Mouse (Mus musculus): Measurements from ENCODE around the gene Zswim4. TPM values are rescaled to one million over a fixed set of nuclear protein-coding genes. Genes with fewer than 3 reads are reported as not detected.

Gene Zswim4
- total and polyA plus RNA-seq, 2 experiments from 2014 or later: 11.8 to 37.7 TPM

DNA sequence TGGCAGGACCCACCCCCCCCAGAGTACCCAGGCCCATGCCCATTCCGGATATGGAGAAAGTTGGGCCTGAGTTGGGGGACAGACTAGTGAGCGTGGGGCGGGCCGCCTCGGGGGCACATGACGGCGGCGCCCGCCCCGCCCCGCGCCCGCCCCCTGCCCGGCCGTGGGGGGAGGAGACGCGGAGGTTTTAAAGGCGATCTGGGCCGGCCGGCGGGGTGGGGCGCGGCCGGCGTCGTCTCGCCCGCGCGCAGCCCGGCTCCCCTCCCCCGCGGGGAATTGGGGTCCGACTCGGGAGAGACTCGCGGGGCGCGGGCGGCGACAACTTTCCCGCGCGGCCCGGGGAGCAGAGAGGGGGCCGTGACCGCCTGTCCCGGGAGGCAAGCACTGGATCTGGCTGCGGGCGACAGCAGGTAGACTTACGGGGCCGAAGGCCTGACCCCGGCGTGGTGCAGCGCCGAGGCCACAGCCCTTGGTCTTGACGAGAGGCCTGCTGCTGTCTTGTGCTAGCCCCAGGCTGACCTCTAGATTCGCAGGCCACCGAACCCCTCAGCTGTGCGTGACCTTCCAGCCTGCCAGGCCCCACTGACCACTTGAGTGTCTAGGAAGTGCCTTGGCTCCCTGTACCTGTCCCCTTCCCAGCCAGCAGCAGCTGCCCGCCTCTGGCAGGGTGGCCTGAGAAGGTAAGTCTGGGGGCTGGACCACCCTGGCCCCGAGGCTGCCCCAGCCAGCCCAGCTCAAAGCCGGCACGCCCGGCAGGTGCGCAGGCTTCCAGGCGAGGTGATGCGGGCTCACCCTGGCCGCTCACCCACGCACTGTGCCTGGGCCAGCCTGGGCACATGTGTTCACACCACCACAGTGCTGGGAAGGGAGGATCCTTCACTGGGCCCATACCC lies 36.0 kb downstream of the Zswim4 start:
- Histone ChIP-seq H3K4me3 (ENCODE audit: low read depth, low read length) (peak overlapping the region; percentile 38), H3K4me1 (ENCODE audit: insufficient read depth, low read length) (peaks cover 10% of the 10 kb centered on the region), H3K36me3 (ENCODE audit: insufficient read depth, low read length) (no peaks in the 10 kb centered on the region), H3K9me3 (ENCODE audit: low read length) (no peaks in the 10 kb centered on the region), H3K27me3 (ENCODE audit: insufficient read depth, low read length) (no peaks in the 10 kb centered on the region), H3K27ac (ENCODE audit: low read depth, low read length) (peak overlapping the region; percentile 65), H3K9ac (replicated peaks; ENCODE audit: low read length, poor library complexity, severe bottlenecking) (peak overlapping the region; percentile 59), H3K4me2 (ENCODE audit: low read depth, low read length, poor library complexity, severe bottlenecking) (peak overlapping the region; percentile 85)
- no peak for TF ChIP-seq CTCF (IDR thresholded peaks at IDR 0.05)
- no peak for ATAC-seq (ENCODE audit: low FRiP score)
- WGBS: 12% methylated on average over 39 of the region's 70 CpGs
- peak; percentile 36 for DNase-seq (ENCODE audit: low spot score)

DNA sequence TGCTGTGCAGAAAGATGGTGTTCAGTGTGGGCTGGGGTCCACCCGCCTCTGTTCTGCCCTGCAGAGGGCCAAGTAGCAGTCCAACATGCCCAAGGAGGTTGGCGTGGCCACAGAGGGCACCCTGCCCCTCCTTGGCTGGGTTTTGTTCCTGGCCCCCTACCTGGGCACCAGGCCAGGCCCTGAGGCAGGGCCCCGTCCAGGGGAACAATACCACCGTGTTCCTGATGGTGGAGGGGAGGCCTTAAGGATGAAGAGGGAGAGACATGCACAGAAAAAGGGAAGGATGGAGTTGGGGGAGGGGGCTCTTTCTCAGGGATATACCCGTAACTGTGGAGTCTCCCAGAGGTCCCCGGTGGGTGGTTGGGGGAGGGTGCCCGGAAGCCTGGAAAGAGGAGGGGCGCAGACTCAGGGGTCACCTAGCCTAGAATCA lies 36.7 kb downstream of the Zswim4 start:
- peaks cover 10% of the 10 kb centered on the region for H3K4me1 ChIP-seq (ENCODE audit: insufficient read depth, low read length)
- DNase-seq (ENCODE audit: low spot score) (peak; percentile 35), ATAC-seq (ENCODE audit: low FRiP score) (no peak)
- peak overlapping the region; percentile 38; the same call in 1 of the 2 replicates for H3K4me3 ChIP-seq (ENCODE audit: low read depth, low read length)
- TF ChIP-seq CTCF (IDR thresholded peaks at IDR 0.05): peak; percentile 9; the same call in 1 of the 2 replicates
- H3K27ac ChIP-seq (ENCODE audit: low read depth, low read length): peak overlapping the region; percentile 65; the same call in 1 of the 2 replicates
- H3K9me3 ChIP-seq (ENCODE audit: low read length): no peaks in the 10 kb centered on the region
- 21% methylated on average over 8 of the region's 8 CpGs for WGBS
- H3K9ac ChIP-seq (replicated peaks; ENCODE audit: low read length, poor library complexity, severe bottlenecking): peak overlapping the region; percentile 59
- no peaks in the 10 kb centered on the region for H3K27me3 ChIP-seq (ENCODE audit: insufficient read depth, low read length)
- H3K4me2 ChIP-seq (ENCODE audit: low read depth, low read length, poor library complexity, severe bottlenecking): peak overlapping the region; percentile 85
- no peaks in the 10 kb centered on the region for H3K36me3 ChIP-seq (ENCODE audit: insufficient read depth, low read length)

GRCm38 (mm10) chr8:84199348-84200125 lies 37.3 kb downstream of the Zswim4 start:
- Histone ChIP-seq H3K9me3 (ENCODE audit: low read length) (no peaks in the 10 kb centered on the region), H3K36me3 (ENCODE audit: insufficient read depth, low read length) (no peaks in the 10 kb centered on the region), H3K27ac (ENCODE audit: low read depth, low read length) (no peak overlapping the region), H3K4me3 (ENCODE audit: low read depth, low read length) (no peak overlapping the region), H3K4me2 (ENCODE audit: low read depth, low read length, poor library complexity, severe bottlenecking) (no peak overlapping the region), H3K4me1 (ENCODE audit: insufficient read depth, low read length) (peaks cover 10% of the 10 kb centered on the region), H3K27me3 (ENCODE audit: insufficient read depth, low read length) (no peaks in the 10 kb centered on the region), H3K9ac (replicated peaks; ENCODE audit: low read length, poor library complexity, severe bottlenecking) (no peak overlapping the region)
- ATAC-seq (ENCODE audit: low FRiP score) (no peak), DNase-seq (ENCODE audit: low spot score) (no peak)
- no peak for TF ChIP-seq CTCF (IDR thresholded peaks at IDR 0.05)
- 58% methylated on average over 11 of the region's 11 CpGs for WGBS

DNA sequence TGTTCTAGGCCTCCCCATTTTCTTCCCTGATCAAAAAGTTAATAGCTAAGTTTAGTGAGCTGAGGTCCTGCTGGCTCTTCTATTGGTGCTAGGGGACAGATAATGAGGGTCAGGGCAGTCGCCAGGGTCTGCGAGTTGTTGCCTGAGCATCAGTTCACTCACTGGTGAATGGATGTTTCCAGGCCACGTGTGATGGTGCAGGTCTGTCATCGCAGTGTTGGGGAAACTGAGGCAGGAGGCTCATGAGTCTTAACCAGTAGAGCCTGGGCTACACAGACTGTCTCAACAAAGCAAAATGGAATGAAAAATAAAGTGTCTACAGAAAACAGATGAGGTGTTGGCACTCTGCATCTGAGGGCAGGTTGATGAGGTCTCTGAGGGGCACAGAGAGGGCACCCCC lies 38.0 kb downstream of the Zswim4 start:
- H3K27me3 ChIP-seq (ENCODE audit: insufficient read depth, low read length): no peaks in the 10 kb centered on the region
- H3K36me3 ChIP-seq (ENCODE audit: insufficient read depth, low read length): no peaks in the 10 kb centered on the region
- H3K9ac ChIP-seq (replicated peaks; ENCODE audit: low read length, poor library complexity, severe bottlenecking): no peak overlapping the region
- ATAC-seq (ENCODE audit: low FRiP score) (no peak), DNase-seq (ENCODE audit: low spot score) (no peak)
- no peak overlapping the region for H3K27ac ChIP-seq (ENCODE audit: low read depth, low read length)
- TF ChIP-seq CTCF (IDR thresholded peaks at IDR 0.05): no peak
- H3K4me2 ChIP-seq (ENCODE audit: low read depth, low read length, poor library complexity, severe bottlenecking): no peak overlapping the region
- WGBS: 25% methylated on average over 4 of the region's 4 CpGs
- H3K9me3 ChIP-seq (ENCODE audit: low read length): no peaks in the 10 kb centered on the region
- H3K4me1 ChIP-seq (ENCODE audit: insufficient read depth, low read length): peaks cover 9% of the 10 kb centered on the region
- no peak overlapping the region for H3K4me3 ChIP-seq (ENCODE audit: low read depth, low read length)

DNA sequence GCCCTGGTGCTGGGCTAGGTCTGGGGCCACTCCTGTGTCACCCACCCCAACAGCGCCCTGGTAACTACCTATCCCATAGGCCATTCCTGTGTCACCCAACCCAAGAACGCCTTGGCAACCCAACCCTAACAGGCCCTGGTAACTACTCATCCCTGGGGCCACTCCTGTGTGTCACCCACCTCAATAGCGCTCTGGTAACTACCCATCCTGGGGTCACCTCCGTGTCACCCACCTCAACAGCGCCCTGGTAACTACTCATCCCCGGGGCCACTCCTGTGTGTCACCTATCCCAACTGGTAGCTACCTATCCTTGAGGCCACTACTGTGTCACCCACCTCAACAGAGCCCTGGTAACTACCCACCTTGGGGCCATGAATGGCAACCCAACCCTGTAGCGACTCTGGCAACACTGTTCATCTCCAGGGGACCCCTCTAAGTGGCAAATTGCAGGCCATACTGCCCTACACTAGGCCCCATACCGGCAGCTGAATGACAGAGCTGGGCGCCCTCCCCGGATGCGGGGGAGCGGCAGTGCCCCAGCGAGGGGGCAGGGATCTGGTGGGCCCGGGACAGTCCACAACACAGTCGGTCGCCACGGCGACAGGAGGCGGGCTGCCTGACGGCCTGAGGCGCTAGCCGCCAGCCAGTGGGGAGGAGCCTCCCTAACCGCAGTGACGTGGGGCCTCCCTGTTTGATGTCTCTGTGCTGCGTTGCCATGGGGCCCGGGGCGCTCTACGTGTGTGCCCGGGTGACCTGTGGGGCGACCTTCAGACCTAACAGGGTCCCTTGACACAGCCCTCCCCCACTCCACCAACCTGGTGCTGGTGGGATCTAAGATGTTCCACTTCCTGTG lies 38.7 kb downstream of the Zswim4 start:
- DNase-seq (ENCODE audit: low spot score) (peak; percentile 88), ATAC-seq (ENCODE audit: low FRiP score) (peak; percentile 71)
- Histone ChIP-seq H3K36me3 (ENCODE audit: insufficient read depth, low read length) (no peaks in the 10 kb centered on the region), H3K9ac (replicated peaks; ENCODE audit: low read length, poor library complexity, severe bottlenecking) (peak overlapping the region; percentile 20; the same call in 1 of the 2 replicates), H3K9me3 (ENCODE audit: low read length) (no peaks in the 10 kb centered on the region), H3K27ac (ENCODE audit: low read depth, low read length) (peak overlapping the region; percentile 49), H3K27me3 (ENCODE audit: insufficient read depth, low read length) (peaks cover 4% of the 10 kb centered on the region; the same call in 1 of the 2 replicates), H3K4me3 (ENCODE audit: low read depth, low read length) (peak overlapping the region; percentile 38), H3K4me2 (ENCODE audit: low read depth, low read length, poor library complexity, severe bottlenecking) (peak overlapping the region; percentile 60), H3K4me1 (ENCODE audit: insufficient read depth, low read length) (peaks cover 8% of the 10 kb centered on the region)
- 3% methylated on average over 30 of the region's 30 CpGs for WGBS
- no peak for TF ChIP-seq CTCF (IDR thresholded peaks at IDR 0.05)

Measured in midbrain, postnatal 0 days (tissue).